Mouse (Mus musculus) stomach, embryonic 16.5 days (tissue): ENCODE measurements around the gene Ttc23. TPM values are rescaled to one million over a fixed set of nuclear protein-coding genes. Genes with fewer than 3 reads are reported as not detected.
A peak's percentile ranks its signal among the peaks of the same experiment; 100 is the strongest.

Experiments used
- ATAC-seq: fragments of 200-750 bp; cut with Nextera tagmentation; 2 replicates; pipeline ENCODE4 v1.8.0; 2017; ENCODE audit warnings: moderate number of reproducible peaks, moderate TSS enrichment; ENCODE audit not compliant: insufficient read depth, low FRiP score
- H3K27ac ChIP-seq: fragments of 300-500 bp; sonication (generic); 2 replicates; pipeline ENCODE4 v1.5.1; 2014; ENCODE audit warnings: low read length
- H3K27me3 ChIP-seq: fragments of 300-500 bp; sonication (generic); 2 replicates; pipeline ENCODE4 v1.6.1; 2014; ENCODE audit warnings: low read length, control low read depth, mixed read lengths; ENCODE audit not compliant: control insufficient read depth, insufficient read depth
- H3K36me3 ChIP-seq: fragments of 300-500 bp; sonication (generic); 2 replicates; pipeline ENCODE4 v1.6.1; 2014; ENCODE audit warnings: low read length; ENCODE audit not compliant: control insufficient read depth, insufficient read depth
- H3K4me1 ChIP-seq: fragments of 300-500 bp; sonication (generic); 2 replicates; pipeline ENCODE4 v1.6.1; 2014; ENCODE audit warnings: low read length, control low read depth, mixed read lengths; ENCODE audit not compliant: control insufficient read depth, insufficient read depth
- H3K4me2 ChIP-seq: fragments of 300-500 bp; sonication (generic); 2 replicates; pipeline ENCODE4 v1.6.1; 2014; ENCODE audit warnings: low read depth, low read length, mixed read lengths
- H3K4me3 ChIP-seq: fragments of 300-500 bp; sonication (generic); replicated peaks from 2 replicates; pipeline ENCODE4 v1.5.1; 2014; ENCODE audit warnings: mild to moderate bottlenecking, low read length
- H3K9ac ChIP-seq: fragments of 300-500 bp; sonication (generic); 2 replicates; pipeline ENCODE4 v1.6.1; 2014; ENCODE audit warnings: low read length
- H3K9me3 ChIP-seq: fragments of 300-500 bp; sonication (generic); replicated peaks from 2 replicates; pipeline ENCODE4 v1.6.1; 2016; ENCODE audit warnings: low read length, control low read depth; ENCODE audit not compliant: control insufficient read depth
- WGBS: fragments of 180-500 bp; shearing (Covaris S2); extraction: QIAGEN DNeasy Blood & Tissue Kit; methylation state at CpG from one replicate; pipeline ENCODE4 v1.1.7; 2014; 5-methylcytosine and 5-hydroxymethylcytosine counted together
- polyA plus RNA-seq: library from polyadenylated mRNA; unstranded; fragments of >200 nt; fragmentation: Nextera tagmentation; extraction: Ambion mirVana; gene quantifications from 2 replicates; pipeline ENCODE4 v1.2.1, GENCODE M21; 2015

The Ttc23 gene
- polyA plus RNA-seq, 1 experiment from 2014 or later: 29.8 TPM

- H3K9me3 ChIP-seq: no peaks in the 10 kb centered on the region
- H3K4me3 ChIP-seq: peak overlapping the region; percentile 68
- H3K4me2 ChIP-seq: peak overlapping the region; percentile 99
- peaks cover 8% of the 10 kb centered on the region; the same call in 1 of the 2 replicates for H3K4me1 ChIP-seq
- peak overlapping the region; percentile 86 for H3K27ac ChIP-seq
- no peaks in the 10 kb centered on the region for H3K27me3 ChIP-seq
- under 1% methylated on average over 92 of the region's 92 CpGs for WGBS
- peak; percentile 81 for ATAC-seq
- H3K9ac ChIP-seq: peak overlapping the region; percentile 80
- no peaks in the 10 kb centered on the region for H3K36me3 ChIP-seq
Measured at GRCm38 (mm10) chr7:67758858-67759628, 111.8 kb downstream of the Ttc23 start.

GRCm38 (mm10) chr7:67759629-67759995, 112.4 kb downstream of the Ttc23 start, which contains the start of gene Synm:
TSS of gene Synm (minus strand) at chr7:67759742.
- H3K9ac ChIP-seq: peak within 1 kb of the TSS; percentile 80
- H3K4me1 ChIP-seq: peaks cover 8% of the 10 kb centered on the region; the same call in 1 of the 2 replicates
- WGBS: under 1% methylated on average over 37 of the region's 37 CpGs
- H3K27me3 ChIP-seq: no peaks in the 10 kb centered on the region
- ATAC-seq: peak; percentile 90
- no peaks in the 10 kb centered on the region for H3K9me3 ChIP-seq
- peak within 1 kb of the TSS; percentile 99 for H3K4me2 ChIP-seq
- peak within 1 kb of the TSS; percentile 68 for H3K4me3 ChIP-seq
- H3K27ac ChIP-seq: peak within 1 kb of the TSS; percentile 86
- no peaks in the 10 kb centered on the region for H3K36me3 ChIP-seq

GRCm38 (mm10) chr7:67763625-67764024, 116.4 kb downstream of the Ttc23 start:
- H3K4me2 ChIP-seq: no peak overlapping the region
- H3K27ac ChIP-seq: no peak overlapping the region
- H3K9me3 ChIP-seq: no peaks in the 10 kb centered on the region
- H3K4me3 ChIP-seq: no peak overlapping the region
- no peaks in the 10 kb centered on the region for H3K27me3 ChIP-seq
- ATAC-seq: no peak
- 60% methylated on average over 3 of the region's 3 CpGs for WGBS
- H3K36me3 ChIP-seq: no peaks in the 10 kb centered on the region
- no peak overlapping the region for H3K9ac ChIP-seq
- no peaks in the 10 kb centered on the region for H3K4me1 ChIP-seq

GRCm38 (mm10) chr7:67768125-67768524, 120.9 kb downstream of the Ttc23 start:
- Histone ChIP-seq H3K27me3 (no peaks in the 10 kb centered on the region), H3K4me1 (no peaks in the 10 kb centered on the region), H3K4me3 (no peak overlapping the region), H3K9me3 (no peaks in the 10 kb centered on the region), H3K27ac (no peak overlapping the region), H3K36me3 (no peaks in the 10 kb centered on the region), H3K9ac (no peak overlapping the region), H3K4me2 (no peak overlapping the region)
- 60% methylated on average over 3 of the region's 3 CpGs for WGBS
- no peak for ATAC-seq

- Histone ChIP-seq H3K27me3 (no peaks in the 10 kb centered on the region), H3K4me1 (no peaks in the 10 kb centered on the region), H3K27ac (no peak overlapping the region), H3K9me3 (no peaks in the 10 kb centered on the region), H3K9ac (no peak overlapping the region), H3K4me3 (no peak overlapping the region), H3K4me2 (no peak overlapping the region), H3K36me3 (no peaks in the 10 kb centered on the region)
- no peak for ATAC-seq
- 91% methylated on average over 5 of the region's 5 CpGs for WGBS
Measured at GRCm38 (mm10) chr7:67769487-67769886, 122.3 kb downstream of the Ttc23 start.

GRCm38 (mm10) chr7:67772231-67772630, 125.0 kb downstream of the Ttc23 start:
- 88% methylated on average over 9 of the region's 9 CpGs for WGBS
- Histone ChIP-seq H3K4me2 (no peak overlapping the region), H3K27ac (no peak overlapping the region), H3K4me1 (0 out of 2 replicates have a peak, but pooled peaks cover 3% of the 10 kb centered on the region), H3K27me3 (no peaks in the 10 kb centered on the region), H3K36me3 (no peaks in the 10 kb centered on the region), H3K9ac (no peak overlapping the region), H3K9me3 (no peaks in the 10 kb centered on the region), H3K4me3 (no peak overlapping the region)
- no peak for ATAC-seq

GRCm38 (mm10) chr7:67775623-67776022, 128.4 kb downstream of the Ttc23 start:
- no peaks in the 10 kb centered on the region for H3K27me3 ChIP-seq
- H3K4me3 ChIP-seq: no peak overlapping the region
- H3K9ac ChIP-seq: no peak overlapping the region
- H3K36me3 ChIP-seq: no peaks in the 10 kb centered on the region
- H3K4me2 ChIP-seq: no peak overlapping the region
- H3K9me3 ChIP-seq: no peaks in the 10 kb centered on the region
- H3K27ac ChIP-seq: no peak overlapping the region
- no peak for ATAC-seq
- 46% methylated on average over 3 of the region's 3 CpGs for WGBS
- H3K4me1 ChIP-seq: 0 out of 2 replicates have a peak, but pooled peaks cover 3% of the 10 kb centered on the region

- WGBS: 51% methylated on average over 12 of the region's 12 CpGs
- no peak for ATAC-seq
- H3K36me3 ChIP-seq: no peaks in the 10 kb centered on the region
- H3K27ac ChIP-seq: no peak overlapping the region
- 0 out of 2 replicates have a peak, but pooled peaks cover 3% of the 10 kb centered on the region for H3K4me1 ChIP-seq
- no peak overlapping the region for H3K9ac ChIP-seq
- no peak overlapping the region for H3K4me2 ChIP-seq
- H3K4me3 ChIP-seq: no peak overlapping the region
- no peaks in the 10 kb centered on the region for H3K9me3 ChIP-seq
- no peaks in the 10 kb centered on the region for H3K27me3 ChIP-seq
Measured at GRCm38 (mm10) chr7:67776636-67777305, 129.6 kb downstream of the Ttc23 start.

GRCm38 (mm10) chr7:67787861-67788260, 140.7 kb downstream of the Ttc23 start:
- no peak overlapping the region for H3K4me3 ChIP-seq
- H3K4me2 ChIP-seq: no peak overlapping the region
- no peak for ATAC-seq
- H3K9me3 ChIP-seq: no peaks in the 10 kb centered on the region
- no peak overlapping the region for H3K27ac ChIP-seq
- WGBS: 64% methylated on average over 2 of the region's 2 CpGs
- no peaks in the 10 kb centered on the region for H3K4me1 ChIP-seq
- no peak overlapping the region for H3K9ac ChIP-seq
- H3K27me3 ChIP-seq: no peaks in the 10 kb centered on the region
- H3K36me3 ChIP-seq: no peaks in the 10 kb centered on the region
